Mouse (Mus musculus) neural tube, embryonic 15.5 days (tissue): Measurements from ENCODE around the gene Msi2. TPM values are rescaled to one million over a fixed set of nuclear protein-coding genes. Genes with fewer than 3 reads are reported as not detected.

Experiments used
- ATAC-seq: fragments of 200-750 bp; cut with Nextera tagmentation; 2 replicates; pipeline ENCODE4 v1.8.0; 2017; ENCODE audit warnings: mild to moderate bottlenecking, moderate TSS enrichment, moderate library complexity; ENCODE audit not compliant: low FRiP score
- H3K27ac ChIP-seq: fragments of 300-500 bp; sonication (generic); replicated peaks from 2 replicates; pipeline ENCODE4 v1.5.1; 2015; ENCODE audit warnings: mild to moderate bottlenecking, inconsistent platforms
- H3K27me3 ChIP-seq: fragments of 300-500 bp; sonication (generic); replicated peaks from 2 replicates; pipeline ENCODE4 v1.6.1; 2015; ENCODE audit warnings: inconsistent platforms
- H3K36me3 ChIP-seq: fragments of 300-500 bp; sonication (generic); 2 replicates; pipeline ENCODE4 v1.6.1; 2015; ENCODE audit warnings: inconsistent platforms
- H3K4me1 ChIP-seq: fragments of 300-500 bp; sonication (generic); 2 replicates; pipeline ENCODE4 v1.6.1; 2015; ENCODE audit warnings: inconsistent platforms
- H3K4me2 ChIP-seq: fragments of 300-500 bp; sonication (generic); 2 replicates; pipeline ENCODE4 v1.6.1; 2015; ENCODE audit warnings: inconsistent platforms, mild to moderate bottlenecking, moderate library complexity
- H3K4me3 ChIP-seq: fragments of 300-500 bp; sonication (generic); replicated peaks from 2 replicates; pipeline ENCODE4 v1.5.1; 2015; ENCODE audit warnings: mild to moderate bottlenecking, inconsistent platforms
- H3K9ac ChIP-seq: fragments of 300-500 bp; sonication (generic); replicated peaks from 2 replicates; pipeline ENCODE4 v1.6.1; 2015; ENCODE audit warnings: mild to moderate bottlenecking, inconsistent platforms
- H3K9me3 ChIP-seq: fragments of 300-500 bp; sonication (generic); replicated peaks from 2 replicates; pipeline ENCODE4 v1.6.1; 2016; ENCODE audit warnings: inconsistent platforms
- WGBS: fragments of 180-500 bp; shearing (Covaris S2); methylation state at CpG from one replicate; pipeline ENCODE4 v1.1.7; 2015; ENCODE audit warnings: mixed read lengths; 5-methylcytosine and 5-hydroxymethylcytosine counted together
- polyA plus RNA-seq: library from polyadenylated mRNA; unstranded; fragments of >200 nt; fragmentation: Nextera tagmentation; extraction: Ambion mirVana; gene quantifications from 2 replicates; pipeline ENCODE4 v1.2.1, GENCODE M21; 2015

Gene Msi2
- polyA plus RNA-seq, 1 experiment from 2014 or later = 20.7 TPM

DNA sequence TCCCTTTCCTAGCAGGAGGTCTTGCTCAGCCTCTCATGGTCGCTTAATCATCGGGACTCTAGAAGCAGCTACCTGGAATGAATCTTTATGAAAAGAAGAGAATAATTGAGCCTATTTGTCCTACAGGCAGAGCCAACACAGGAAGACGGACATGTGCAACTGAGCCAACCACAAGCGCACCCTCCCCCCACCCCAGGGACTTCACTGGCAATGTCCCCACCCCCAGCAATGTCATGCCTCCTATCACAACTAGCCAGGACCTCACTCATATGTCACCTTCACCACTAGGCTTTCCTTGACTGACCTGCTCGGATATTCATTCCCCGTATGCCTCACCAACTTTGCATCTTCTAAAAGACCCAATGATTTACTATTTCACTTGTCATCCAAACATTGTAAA is 112.5 kb downstream of the Msi2 start:
- Histone ChIP-seq H3K27ac (peak overlapping the region; percentile 61), H3K9me3 (no peaks in the 10 kb centered on the region), H3K9ac (no peak overlapping the region), H3K4me2 (no peak overlapping the region), H3K27me3 (no peaks in the 10 kb centered on the region), H3K36me3 (no peaks in the 10 kb centered on the region), H3K4me1 (peaks cover 61% of the 10 kb centered on the region), H3K4me3 (no peak overlapping the region)
- WGBS = 48% methylated on average over 6 of the region's 6 CpGs
- no peak for ATAC-seq

DNA sequence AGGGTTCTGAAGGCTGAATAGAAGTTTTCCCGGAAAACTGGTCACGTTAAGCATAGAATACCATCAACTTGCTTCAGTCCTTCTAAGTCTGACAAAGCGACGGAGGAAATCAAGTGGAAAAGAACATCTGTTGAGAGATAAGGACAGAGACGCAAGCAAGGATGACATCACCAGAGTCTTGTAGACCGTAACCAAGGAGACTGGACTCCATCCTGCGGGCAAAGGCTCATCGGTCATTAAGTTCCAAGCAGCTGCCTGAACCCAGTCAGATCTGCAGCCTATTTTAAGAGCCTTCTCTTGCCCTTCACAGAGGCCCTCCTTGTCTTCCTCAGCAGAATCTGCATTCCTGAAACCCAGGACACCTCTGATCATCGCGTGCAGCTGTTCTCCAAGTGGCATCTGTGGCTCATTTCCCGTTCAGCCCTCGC is 113.2 kb downstream of the Msi2 start:
- H3K4me2 ChIP-seq = no peak overlapping the region
- ATAC-seq = no peak
- H3K9ac ChIP-seq = no peak overlapping the region
- no peaks in the 10 kb centered on the region for H3K36me3 ChIP-seq
- peaks cover 62% of the 10 kb centered on the region for H3K4me1 ChIP-seq
- no peaks in the 10 kb centered on the region for H3K9me3 ChIP-seq
- 33% methylated on average over 12 of the region's 12 CpGs for WGBS
- H3K27ac ChIP-seq = peak overlapping the region; percentile 61
- H3K4me3 ChIP-seq = no peak overlapping the region
- no peaks in the 10 kb centered on the region for H3K27me3 ChIP-seq

- peaks cover 67% of the 10 kb centered on the region for H3K4me1 ChIP-seq
- H3K27me3 ChIP-seq = no peaks in the 10 kb centered on the region
- H3K9ac ChIP-seq = no peak overlapping the region
- peak overlapping the region; percentile 61 for H3K27ac ChIP-seq
- H3K4me2 ChIP-seq = no peak overlapping the region
- H3K4me3 ChIP-seq = no peak overlapping the region
- no peak for ATAC-seq
- H3K36me3 ChIP-seq = no peaks in the 10 kb centered on the region
- 66% methylated on average over 2 of the region's 2 CpGs for WGBS
- no peaks in the 10 kb centered on the region for H3K9me3 ChIP-seq
These were observed 113.7 kb downstream of the Msi2 start for GRCm38 (mm10) chr11:88604635-88605034.

DNA sequence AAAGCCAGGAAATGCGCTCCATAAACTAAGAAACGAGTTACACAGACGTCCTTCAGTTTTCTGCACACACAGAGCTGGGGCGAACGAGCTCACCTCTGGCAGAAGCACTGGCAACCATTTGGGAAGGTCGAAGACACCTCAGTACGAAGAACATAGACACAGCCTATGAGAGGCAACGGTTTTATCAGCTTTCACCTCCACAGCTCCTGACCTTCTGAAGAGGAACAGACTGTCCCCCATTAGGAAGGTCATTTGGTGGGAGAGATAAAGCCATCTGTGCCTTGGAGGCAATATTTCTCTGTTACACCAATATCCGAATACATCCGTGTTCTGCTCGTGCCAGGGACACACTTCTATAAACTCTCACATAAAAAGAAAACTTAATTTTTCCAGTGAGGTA is 114.9 kb downstream of the Msi2 start:
- H3K4me1 ChIP-seq = peaks cover 71% of the 10 kb centered on the region

GRCm38 (mm10) chr11:88602471-88603120 is 115.7 kb downstream of the Msi2 start:
- no peaks in the 10 kb centered on the region for H3K27me3 ChIP-seq
- H3K36me3 ChIP-seq = no peaks in the 10 kb centered on the region
- H3K4me1 ChIP-seq = peaks cover 70% of the 10 kb centered on the region
- WGBS = 34% methylated on average over 7 of the region's 7 CpGs
- no peak overlapping the region for H3K9ac ChIP-seq
- no peak overlapping the region for H3K4me2 ChIP-seq
- H3K9me3 ChIP-seq = no peaks in the 10 kb centered on the region
- no peak overlapping the region for H3K4me3 ChIP-seq
- no peak for ATAC-seq
- H3K27ac ChIP-seq = no peak overlapping the region

More for the DNA sequence above, 114.9 kb downstream of the Msi2 start:
- ATAC-seq = no peak
- no peaks in the 10 kb centered on the region for H3K9me3 ChIP-seq
- 79% methylated on average over 11 of the region's 11 CpGs for WGBS
- H3K27ac ChIP-seq = no peak overlapping the region
- no peaks in the 10 kb centered on the region for H3K36me3 ChIP-seq
- H3K27me3 ChIP-seq = no peaks in the 10 kb centered on the region
- no peak overlapping the region for H3K4me3 ChIP-seq
- no peak overlapping the region for H3K4me2 ChIP-seq
- H3K9ac ChIP-seq = no peak overlapping the region

GRCm38 (mm10) chr11:88600194-88600593 is 118.1 kb downstream of the Msi2 start:
- Histone ChIP-seq H3K27me3 (no peaks in the 10 kb centered on the region), H3K4me3 (no peak overlapping the region), H3K36me3 (no peaks in the 10 kb centered on the region), H3K9ac (no peak overlapping the region), H3K27ac (no peak overlapping the region), H3K4me1 (peaks cover 55% of the 10 kb centered on the region), H3K9me3 (no peaks in the 10 kb centered on the region), H3K4me2 (no peak overlapping the region)
- 89% methylated on average over 3 of the region's 3 CpGs for WGBS
- no peak for ATAC-seq

DNA sequence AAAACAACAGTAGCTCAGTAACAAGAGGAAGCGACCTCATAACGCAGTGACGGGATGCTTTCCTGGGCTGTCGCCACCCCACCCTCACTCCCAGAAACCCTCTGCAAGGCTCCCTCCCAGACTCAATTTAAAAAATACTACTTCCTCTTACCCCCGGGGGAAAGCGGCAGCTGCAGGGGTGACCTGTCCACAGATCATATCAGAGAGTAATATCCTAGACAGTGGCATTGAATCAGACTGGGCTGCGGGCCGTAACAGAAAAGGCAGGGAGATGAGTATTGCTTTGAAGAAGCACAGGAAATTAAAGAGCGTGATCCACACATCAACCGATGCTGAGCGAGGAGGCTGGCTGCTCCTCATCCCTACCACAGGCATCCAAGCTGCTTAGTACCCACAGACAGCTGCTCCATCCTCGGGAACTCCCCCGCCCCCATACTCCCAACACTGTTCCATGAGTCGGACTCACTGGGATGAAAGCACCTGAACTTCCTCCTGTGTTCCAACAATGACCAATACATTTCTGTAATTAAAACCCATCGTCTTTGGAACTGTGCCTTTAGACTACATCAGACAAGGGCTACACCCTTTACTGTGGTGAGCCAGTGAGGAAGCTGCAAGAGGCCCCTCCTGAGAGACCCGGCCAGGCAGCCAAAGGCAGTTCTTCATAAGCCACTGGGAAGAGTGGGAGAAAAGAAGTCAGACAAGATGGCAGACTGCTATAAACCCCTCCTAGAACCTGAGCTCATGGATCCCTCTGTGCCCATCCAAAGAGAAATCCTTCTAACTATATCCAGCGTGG is 118.8 kb downstream of the Msi2 start:
- peak; percentile 57; the same call in 1 of the 2 replicates for ATAC-seq
- H3K4me3 ChIP-seq = no peak overlapping the region
- no peaks in the 10 kb centered on the region for H3K27me3 ChIP-seq
- no peak overlapping the region for H3K9ac ChIP-seq
- 41% methylated on average over 17 of the region's 17 CpGs for WGBS
- peak overlapping the region; percentile 63 for H3K27ac ChIP-seq
- peaks cover 55% of the 10 kb centered on the region for H3K4me1 ChIP-seq
- H3K4me2 ChIP-seq = 0 out of 2 replicates have a peak overlapping the region, but pooled peaks have one; percentile 3
- no peaks in the 10 kb centered on the region for H3K9me3 ChIP-seq
- H3K36me3 ChIP-seq = no peaks in the 10 kb centered on the region

- H3K27ac ChIP-seq = peak overlapping the region; percentile 63
- H3K36me3 ChIP-seq = no peaks in the 10 kb centered on the region
- peaks cover 57% of the 10 kb centered on the region for H3K4me1 ChIP-seq
- no peaks in the 10 kb centered on the region for H3K9me3 ChIP-seq
- no peak overlapping the region for H3K4me2 ChIP-seq
- 54% methylated on average over 3 of the region's 3 CpGs for WGBS
- no peak overlapping the region for H3K9ac ChIP-seq
- no peaks in the 10 kb centered on the region for H3K27me3 ChIP-seq
- H3K4me3 ChIP-seq = no peak overlapping the region
- ATAC-seq = no peak
These were observed 119.5 kb downstream of the Msi2 start for GRCm38 (mm10) chr11:88598848-88599175.

DNA sequence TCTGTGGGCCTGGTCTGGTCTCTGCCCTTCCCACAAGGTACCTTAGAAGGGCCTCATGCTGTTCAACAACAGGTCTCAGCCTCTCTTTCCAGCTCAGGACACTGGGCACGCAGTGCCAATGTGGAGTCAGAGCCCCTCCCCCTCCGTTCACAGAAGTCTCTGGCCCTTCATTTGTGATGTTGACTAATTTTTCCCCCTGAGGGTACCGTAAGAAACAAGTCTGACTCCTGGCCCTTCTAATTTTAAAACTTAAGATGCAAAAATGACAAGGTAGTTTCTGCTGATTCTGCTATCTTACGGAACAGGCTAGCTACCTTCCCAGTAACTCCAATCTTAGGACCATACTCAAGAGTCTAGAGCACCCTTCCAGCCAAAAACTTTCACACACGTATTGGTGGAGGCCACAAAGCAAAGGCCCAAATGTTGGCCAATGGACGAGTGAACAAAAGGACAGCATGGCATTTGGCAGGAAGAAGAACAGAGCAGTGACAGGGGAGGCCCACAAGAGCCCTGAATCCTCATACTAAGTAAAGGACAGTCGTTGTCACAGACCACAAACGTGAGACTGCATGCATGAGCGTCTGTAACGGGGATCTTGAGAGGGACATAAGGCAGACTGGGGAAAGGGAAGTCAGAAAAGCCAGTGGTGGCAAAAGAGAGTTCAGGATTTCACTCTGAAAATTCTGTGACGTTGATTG is 120.0 kb downstream of the Msi2 start:
- Histone ChIP-seq H3K4me1 (peaks cover 59% of the 10 kb centered on the region), H3K27me3 (no peaks in the 10 kb centered on the region), H3K36me3 (no peaks in the 10 kb centered on the region), H3K4me3 (no peak overlapping the region), H3K4me2 (no peak overlapping the region), H3K9ac (no peak overlapping the region), H3K9me3 (no peaks in the 10 kb centered on the region), H3K27ac (peak overlapping the region; percentile 18; the same call in 1 of the 2 replicates)
- ATAC-seq = no peak
- 56% methylated on average over 11 of the region's 11 CpGs for WGBS

GRCm38 (mm10) chr11:88595616-88596015 is 122.7 kb downstream of the Msi2 start:
- H3K4me2 ChIP-seq = no peak overlapping the region
- peaks cover 58% of the 10 kb centered on the region for H3K4me1 ChIP-seq
- no peak overlapping the region for H3K4me3 ChIP-seq
- no peak overlapping the region for H3K9ac ChIP-seq
- H3K27ac ChIP-seq = peak overlapping the region; percentile 66
- H3K36me3 ChIP-seq = no peaks in the 10 kb centered on the region
- no peaks in the 10 kb centered on the region for H3K9me3 ChIP-seq
- WGBS = 36% methylated on average over 4 of the region's 4 CpGs
- no peak for ATAC-seq
- no peaks in the 10 kb centered on the region for H3K27me3 ChIP-seq

GRCm38 (mm10) chr11:88594804-88595611 is 123.3 kb downstream of the Msi2 start:
- H3K4me3 ChIP-seq = no peak overlapping the region
- peak overlapping the region; percentile 66 for H3K27ac ChIP-seq
- H3K4me2 ChIP-seq = no peak overlapping the region
- H3K27me3 ChIP-seq = no peaks in the 10 kb centered on the region
- no peak for ATAC-seq
- 48% methylated on average over 13 of the region's 13 CpGs for WGBS
- H3K9ac ChIP-seq = no peak overlapping the region
- H3K4me1 ChIP-seq = peaks cover 56% of the 10 kb centered on the region
- H3K9me3 ChIP-seq = no peaks in the 10 kb centered on the region
- H3K36me3 ChIP-seq = no peaks in the 10 kb centered on the region
